Mouse (Mus musculus): ENCODE data around the gene B4gat1. TPM values are rescaled to one million over a fixed set of nuclear protein-coding genes. Genes with fewer than 3 reads are reported as not detected.
A peak's percentile ranks its signal among the peaks of the same experiment; 100 is the strongest.

The B4gat1 gene
- polyA plus RNA-seq, 1 experiment from 2014 or later, result 8.9 TPM

DNA sequence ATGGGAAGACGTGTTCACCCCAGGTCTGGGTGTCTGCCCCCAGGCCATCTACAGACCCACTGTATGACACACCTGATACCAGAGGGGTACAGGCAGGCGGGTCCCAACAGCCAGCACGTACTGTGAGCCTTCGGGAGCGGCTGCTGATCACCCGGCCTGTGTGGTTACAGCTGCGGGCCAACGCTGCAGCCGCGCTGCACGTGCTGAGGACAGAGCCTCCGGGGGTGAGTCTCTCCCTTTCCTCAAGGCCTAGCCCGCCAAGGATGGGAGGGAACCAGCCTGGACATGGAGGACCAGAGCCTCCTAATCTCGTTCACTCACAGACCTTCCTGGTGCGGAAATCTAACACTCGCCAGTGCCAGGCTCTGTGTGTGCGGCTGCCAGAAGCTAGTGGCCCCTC, 12.4 kb downstream of the B4gat1 start:
- WGBS (ENCODE audit: insufficient replicate concordance), result 13% methylated on average over 17 of the region's 17 CpGs
- Histone ChIP-seq H3K4me2 (peak overlapping the region; percentile 18), H3K27ac (replicated peaks) (no peak overlapping the region), H3K4me3 (replicated peaks) (peak overlapping the region; percentile 10; the same call in 1 of the 2 replicates), H3K4me1 (replicated peaks) (peaks cover 13% of the 10 kb centered on the region), H3K9ac (no peak overlapping the region), H3K36me3 (replicated peaks) (peaks cover 26% of the 10 kb centered on the region), H3K9me3 (replicated peaks) (no peaks in the 10 kb centered on the region), H3K27me3 (peaks cover 49% of the 10 kb centered on the region)
- no peak for ATAC-seq (ENCODE audit: insufficient read depth)

DNA sequence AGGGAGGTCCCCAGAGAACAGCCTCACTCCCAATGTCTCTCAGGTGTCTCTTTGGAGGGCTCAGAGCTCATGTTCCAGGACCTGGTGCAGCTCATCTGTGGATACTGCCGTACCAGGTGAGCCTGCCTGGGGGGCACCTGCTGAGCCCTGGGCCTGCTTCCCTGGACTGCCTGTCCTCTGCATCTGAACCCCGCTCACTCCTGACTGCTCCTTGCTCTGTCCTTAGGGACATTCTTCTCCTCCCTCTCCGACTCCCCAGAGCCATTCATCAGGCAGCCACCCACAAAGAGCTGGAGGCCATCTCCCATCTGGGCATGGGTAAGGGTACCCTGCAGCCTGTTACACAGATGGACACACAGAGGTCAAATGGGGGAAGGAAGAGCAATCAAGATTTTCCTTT, 12.9 kb downstream of the B4gat1 start:
- Histone ChIP-seq H3K4me2 (no peak overlapping the region), H3K36me3 (replicated peaks) (peaks cover 21% of the 10 kb centered on the region), H3K27me3 (peaks cover 49% of the 10 kb centered on the region), H3K9ac (no peak overlapping the region), H3K4me3 (replicated peaks) (no peak overlapping the region), H3K27ac (replicated peaks) (no peak overlapping the region), H3K9me3 (replicated peaks) (no peaks in the 10 kb centered on the region), H3K4me1 (replicated peaks) (peaks cover 18% of the 10 kb centered on the region)
- WGBS (ENCODE audit: insufficient replicate concordance), result 66% methylated on average over 3 of the region's 3 CpGs
- ATAC-seq (ENCODE audit: insufficient read depth), result no peak

DNA sequence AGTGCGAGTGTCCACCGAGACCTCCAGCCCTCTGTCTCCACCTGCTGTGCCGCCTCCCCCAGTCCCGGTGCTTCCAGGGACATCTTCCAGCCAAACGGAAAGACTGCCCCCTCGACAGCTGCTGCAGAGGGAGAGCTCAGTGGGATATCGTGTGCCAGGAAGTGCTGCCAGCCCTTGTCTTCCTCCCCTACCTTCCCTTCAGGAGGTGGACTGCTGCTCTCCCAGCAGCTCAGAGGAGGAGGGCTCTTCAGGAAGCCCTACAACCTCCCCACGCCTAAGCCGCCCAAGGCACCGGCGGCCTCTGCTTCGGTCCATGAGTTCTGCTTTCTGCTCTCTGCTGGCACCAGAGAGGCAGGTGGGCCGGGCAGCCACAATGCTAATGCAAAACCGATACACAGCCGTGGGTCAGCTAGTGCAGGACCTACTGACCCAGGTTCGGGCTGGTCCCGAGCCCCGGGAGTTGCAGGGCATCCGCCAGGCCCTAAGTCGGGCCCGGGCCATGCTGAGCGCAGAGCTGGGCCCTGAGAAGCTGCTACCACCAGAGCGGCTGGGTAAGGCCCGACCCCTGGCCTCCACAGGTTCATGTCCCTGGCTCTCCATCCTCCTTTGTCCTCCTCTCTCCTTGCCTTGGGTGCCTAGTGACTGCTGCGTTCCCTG, 13.7 kb downstream of the B4gat1 start:
- H3K27me3 ChIP-seq, result peaks cover 49% of the 10 kb centered on the region
- no peak for ATAC-seq (ENCODE audit: insufficient read depth)
- no peak overlapping the region for H3K4me2 ChIP-seq

DNA sequence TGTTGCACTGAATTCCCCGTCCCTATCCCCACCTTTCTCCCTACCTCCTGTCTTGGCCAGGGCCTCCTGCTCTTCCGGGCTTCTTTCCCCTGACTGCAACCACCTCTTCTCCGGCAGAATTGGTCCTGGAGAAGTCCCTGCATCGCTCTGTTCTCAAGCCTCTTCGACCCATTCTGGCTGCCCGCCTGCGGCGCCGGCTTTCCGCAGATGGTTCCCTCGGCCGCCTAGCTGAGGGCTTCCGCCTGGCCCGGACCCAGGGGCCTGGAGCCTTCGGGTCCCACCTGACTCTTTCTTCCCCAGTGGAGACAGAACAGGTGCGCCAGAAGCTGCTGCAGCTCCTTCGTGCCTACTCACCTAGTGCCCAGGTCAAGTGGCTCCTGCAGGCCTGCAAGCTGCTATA, 14.2 kb downstream of the B4gat1 start:
- no peak for ATAC-seq (ENCODE audit: insufficient read depth)
- no peak overlapping the region for H3K4me2 ChIP-seq
- peaks cover 8% of the 10 kb centered on the region; the same call in 1 of the 2 replicates for H3K36me3 ChIP-seq (replicated peaks)
- 71% methylated on average over 17 of the region's 17 CpGs for WGBS (ENCODE audit: insufficient replicate concordance)
- H3K4me3 ChIP-seq (replicated peaks), result no peak overlapping the region
- peaks cover 20% of the 10 kb centered on the region for H3K4me1 ChIP-seq (replicated peaks)
- H3K9ac ChIP-seq, result no peak overlapping the region
- no peaks in the 10 kb centered on the region for H3K9me3 ChIP-seq (replicated peaks)
- H3K27me3 ChIP-seq, result peaks cover 49% of the 10 kb centered on the region
- no peak overlapping the region for H3K27ac ChIP-seq (replicated peaks)

More for the DNA sequence above, 13.7 kb downstream of the B4gat1 start:
- WGBS (ENCODE audit: insufficient replicate concordance), result 37% methylated on average over 25 of the region's 25 CpGs
- Histone ChIP-seq H3K9me3 (replicated peaks) (no peaks in the 10 kb centered on the region), H3K4me1 (replicated peaks) (peaks cover 20% of the 10 kb centered on the region), H3K9ac (no peak overlapping the region), H3K36me3 (replicated peaks) (peaks cover 13% of the 10 kb centered on the region), H3K4me3 (replicated peaks) (no peak overlapping the region), H3K27ac (replicated peaks) (no peak overlapping the region)

DNA sequence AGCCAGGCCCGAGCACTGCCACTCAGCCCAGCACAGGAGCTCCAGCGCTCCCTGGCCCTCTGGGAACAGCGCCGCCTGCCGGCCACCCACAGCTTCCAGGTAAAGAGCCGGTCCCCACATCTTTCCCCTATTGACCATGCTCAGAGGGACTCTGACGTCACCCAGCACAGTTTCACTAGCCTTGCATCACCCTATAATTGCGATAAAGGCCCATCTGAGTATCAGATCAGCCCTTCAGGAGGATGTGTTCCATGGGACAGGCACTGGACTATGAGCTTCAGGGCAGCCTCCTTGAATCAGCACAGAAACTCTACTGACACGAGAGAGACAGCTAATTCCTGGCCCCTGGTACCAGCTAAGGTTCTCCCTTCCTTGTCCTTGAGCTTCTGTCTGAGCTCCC, 15.3 kb downstream of the B4gat1 start:
- Histone ChIP-seq H3K4me3 (replicated peaks) (no peak overlapping the region), H3K9ac (no peak overlapping the region), H3K4me2 (no peak overlapping the region), H3K36me3 (replicated peaks) (0 out of 2 replicates have a peak, but pooled peaks cover 5% of the 10 kb centered on the region), H3K27me3 (peaks cover 49% of the 10 kb centered on the region), H3K4me1 (replicated peaks) (peaks cover 29% of the 10 kb centered on the region), H3K27ac (replicated peaks) (no peak overlapping the region), H3K9me3 (replicated peaks) (no peaks in the 10 kb centered on the region)
- 0 out of 2 replicates have a peak, but pooled peaks have one; percentile 16 for ATAC-seq (ENCODE audit: insufficient read depth)
- 24% methylated on average over 9 of the region's 9 CpGs for WGBS (ENCODE audit: insufficient replicate concordance)

DNA sequence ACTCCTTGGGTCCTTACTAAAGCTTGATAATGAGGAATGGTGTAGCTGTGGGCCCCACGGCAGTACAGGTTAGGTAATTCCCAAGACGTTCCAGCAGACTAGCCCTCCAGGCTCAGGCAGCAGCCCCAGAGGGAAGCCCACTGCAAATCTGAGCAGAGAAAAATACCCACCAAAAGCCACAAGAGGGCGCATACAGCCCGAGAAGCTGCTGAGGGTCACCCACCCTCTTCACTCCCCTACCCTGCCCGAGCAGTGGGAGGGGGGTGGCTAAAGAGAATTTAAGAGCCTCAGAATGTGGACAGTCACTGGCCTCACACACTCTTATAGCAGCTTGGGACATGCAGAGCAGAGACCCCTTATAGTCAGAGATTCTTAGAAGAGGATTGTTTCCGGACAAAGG, 17.6 kb downstream of the B4gat1 start:
- no peaks in the 10 kb centered on the region for H3K9me3 ChIP-seq (replicated peaks)
- WGBS (ENCODE audit: insufficient replicate concordance), result 12% methylated on average over 6 of the region's 6 CpGs
- no peaks in the 10 kb centered on the region for H3K36me3 ChIP-seq (replicated peaks)
- H3K4me1 ChIP-seq (replicated peaks), result peaks cover 43% of the 10 kb centered on the region
- no peak for ATAC-seq (ENCODE audit: insufficient read depth)
- no peak overlapping the region for H3K4me2 ChIP-seq
- peaks cover 41% of the 10 kb centered on the region for H3K27me3 ChIP-seq
- H3K9ac ChIP-seq, result no peak overlapping the region
- H3K27ac ChIP-seq (replicated peaks), result no peak overlapping the region
- no peak overlapping the region for H3K4me3 ChIP-seq (replicated peaks)

DNA sequence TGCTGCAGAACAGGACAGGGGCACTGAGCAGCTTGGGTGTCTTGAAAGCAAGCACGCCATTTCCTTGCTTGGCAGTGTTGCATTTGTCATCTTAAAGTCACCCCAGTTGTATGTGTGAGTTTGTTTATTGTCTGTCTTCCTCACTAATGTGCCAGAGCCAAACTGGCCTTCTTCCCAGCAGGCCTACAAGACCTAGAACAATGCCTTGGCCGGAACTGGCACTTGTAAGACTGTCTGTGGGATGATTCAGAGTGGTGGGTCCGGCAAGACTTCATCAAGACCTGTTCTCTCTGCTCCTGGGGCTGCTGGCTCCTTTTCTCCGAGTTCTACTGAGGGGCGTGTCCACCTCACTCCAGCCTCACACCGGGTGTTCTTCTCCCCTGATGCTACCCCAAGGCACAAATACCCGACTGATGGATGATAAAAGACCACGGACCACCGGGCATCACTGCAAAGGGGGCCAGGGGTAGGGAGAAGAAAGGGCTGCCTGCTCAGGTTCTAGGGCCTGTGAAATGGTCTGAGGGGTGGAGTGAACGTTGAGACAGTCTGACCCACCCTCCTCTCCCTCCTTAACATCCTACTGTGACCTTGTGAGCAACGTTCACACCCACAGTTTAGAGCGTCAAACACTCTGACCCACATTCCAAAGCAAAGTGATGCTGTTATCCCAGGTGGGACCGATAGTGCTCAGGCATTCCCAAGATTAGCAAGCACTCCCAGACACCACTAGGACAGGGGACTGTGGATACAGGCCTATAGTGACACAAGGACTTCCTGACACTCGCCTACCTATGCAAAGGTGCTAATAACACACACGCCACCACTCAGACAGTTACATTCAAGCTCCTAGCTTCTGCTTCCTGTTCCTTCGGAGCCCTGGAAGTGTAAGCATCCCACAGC, 19.5 kb downstream of the B4gat1 start:
- Histone ChIP-seq H3K9ac (no peak overlapping the region), H3K4me3 (replicated peaks) (no peak overlapping the region), H3K9me3 (replicated peaks) (no peaks in the 10 kb centered on the region), H3K27me3 (peaks cover 22% of the 10 kb centered on the region), H3K27ac (replicated peaks) (no peak overlapping the region), H3K4me2 (no peak overlapping the region), H3K36me3 (replicated peaks) (no peaks in the 10 kb centered on the region), H3K4me1 (replicated peaks) (peaks cover 43% of the 10 kb centered on the region)
- ATAC-seq (ENCODE audit: insufficient read depth), result no peak
- WGBS (ENCODE audit: insufficient replicate concordance), result 26% methylated on average over 16 of the region's 16 CpGs

DNA sequence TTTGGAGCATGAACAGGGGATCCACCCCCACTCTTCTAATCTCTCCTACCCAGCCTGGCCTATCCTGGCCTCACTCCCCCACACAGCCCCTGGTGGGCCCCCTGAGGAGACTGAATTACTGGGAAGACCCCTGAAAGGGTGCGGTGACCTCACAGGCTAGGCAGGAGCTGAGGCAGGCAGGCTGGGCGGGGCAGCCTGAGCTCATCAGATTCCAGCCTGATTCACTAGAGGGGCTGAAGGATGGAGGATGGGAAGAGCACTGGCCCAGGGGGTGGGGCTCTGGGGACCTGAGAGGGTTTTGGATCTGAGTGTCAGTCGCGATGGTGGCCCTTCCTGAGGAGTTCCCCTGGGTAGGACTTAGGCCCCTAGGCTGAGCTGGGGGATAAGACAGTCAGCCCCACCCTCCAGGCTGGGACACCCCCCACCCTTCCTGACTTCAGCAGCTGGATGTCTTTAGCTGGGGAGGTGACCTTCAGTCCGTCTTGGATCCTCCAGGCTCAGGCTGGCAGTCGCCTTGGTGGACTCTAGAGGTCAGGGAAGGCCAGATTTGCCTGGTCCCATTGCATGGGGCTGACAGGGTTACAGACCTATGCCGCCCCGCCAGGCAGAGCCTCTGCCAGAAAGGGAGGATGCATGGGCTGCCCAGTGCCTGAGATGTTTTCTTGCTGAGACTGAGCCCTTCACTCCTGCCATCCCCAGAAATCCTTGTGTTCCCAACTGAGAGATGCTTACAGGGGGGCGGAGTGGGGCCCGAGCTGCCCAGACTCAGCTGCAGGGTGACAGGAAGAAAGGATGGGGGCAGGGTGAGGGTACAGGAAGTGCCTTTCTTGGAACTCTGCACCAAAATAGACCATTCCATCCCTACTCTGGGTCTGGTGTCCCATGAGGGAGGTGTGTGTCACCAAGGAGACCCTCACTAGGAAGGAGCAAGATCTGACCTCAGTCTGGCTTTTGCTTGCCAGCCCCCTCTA, 20.5 kb downstream of the B4gat1 start:
- Histone ChIP-seq H3K9ac (no peak overlapping the region), H3K4me1 (replicated peaks) (peaks cover 41% of the 10 kb centered on the region), H3K9me3 (replicated peaks) (no peaks in the 10 kb centered on the region), H3K4me2 (no peak overlapping the region), H3K36me3 (replicated peaks) (no peaks in the 10 kb centered on the region), H3K27ac (replicated peaks) (no peak overlapping the region), H3K27me3 (peaks cover 13% of the 10 kb centered on the region), H3K4me3 (replicated peaks) (no peak overlapping the region)
- 15% methylated on average over 10 of the region's 10 CpGs for WGBS (ENCODE audit: insufficient replicate concordance)
- no peak for ATAC-seq (ENCODE audit: insufficient read depth)

DNA sequence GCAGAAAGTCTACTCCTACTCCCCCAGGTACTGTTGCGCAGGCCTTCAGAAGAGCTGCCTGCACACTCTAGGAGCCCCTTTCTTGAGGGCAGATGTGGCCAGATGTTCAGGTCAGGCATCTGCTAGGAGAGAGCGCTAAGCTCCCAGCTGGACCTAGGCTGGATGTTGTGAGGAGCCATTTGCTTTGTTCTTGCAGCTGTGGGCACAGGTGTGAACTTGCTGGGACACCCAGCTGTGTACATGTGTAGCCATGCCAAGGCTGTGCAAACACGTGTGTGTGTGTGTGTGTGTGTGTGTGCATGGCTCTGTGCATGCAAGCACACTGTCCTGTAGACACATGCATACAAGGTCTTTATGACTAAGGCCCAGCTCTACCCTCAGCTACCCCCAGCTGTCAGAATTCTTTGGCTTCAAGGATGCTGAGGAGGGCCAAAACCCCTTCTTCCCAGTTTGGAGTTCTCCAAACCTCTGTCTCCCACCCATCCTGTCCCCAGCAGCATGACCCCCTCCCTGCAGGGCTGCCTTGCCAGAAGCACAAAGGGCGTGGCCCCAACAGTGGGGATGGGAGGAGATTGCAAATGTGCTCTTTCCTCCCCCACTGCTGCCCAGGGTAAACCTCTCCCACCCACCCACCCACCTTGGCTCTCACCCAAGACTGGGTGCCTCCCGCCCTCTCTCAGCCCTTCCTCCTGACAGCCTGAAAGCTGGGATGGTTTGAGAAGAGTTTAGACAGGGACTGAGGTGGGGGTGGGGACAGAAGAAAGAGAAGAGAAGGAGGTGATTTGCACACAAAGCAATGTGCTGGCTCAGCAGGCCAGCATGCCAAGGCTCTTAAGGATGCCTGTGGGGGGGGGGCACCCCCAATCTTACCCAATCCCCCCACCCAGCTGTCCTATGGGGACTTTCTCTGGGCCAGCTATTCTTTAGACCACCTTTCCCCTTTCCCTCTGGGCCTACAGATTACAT, 22.0 kb downstream of the B4gat1 start:
- Histone ChIP-seq H3K27ac (replicated peaks) (no peak overlapping the region), H3K9me3 (replicated peaks) (no peaks in the 10 kb centered on the region), H3K4me1 (replicated peaks) (peaks cover 40% of the 10 kb centered on the region), H3K36me3 (replicated peaks) (no peaks in the 10 kb centered on the region), H3K9ac (no peak overlapping the region), H3K4me3 (replicated peaks) (no peak overlapping the region), H3K4me2 (no peak overlapping the region), H3K27me3 (peaks cover 6% of the 10 kb centered on the region; the same call in 1 of the 2 replicates)
- whole genome bisulfite sequencing (ENCODE audit: insufficient replicate concordance), result 42% methylated on average over 5 of the region's 5 CpGs
- no peak for ATAC-seq (ENCODE audit: insufficient read depth)

DNA sequence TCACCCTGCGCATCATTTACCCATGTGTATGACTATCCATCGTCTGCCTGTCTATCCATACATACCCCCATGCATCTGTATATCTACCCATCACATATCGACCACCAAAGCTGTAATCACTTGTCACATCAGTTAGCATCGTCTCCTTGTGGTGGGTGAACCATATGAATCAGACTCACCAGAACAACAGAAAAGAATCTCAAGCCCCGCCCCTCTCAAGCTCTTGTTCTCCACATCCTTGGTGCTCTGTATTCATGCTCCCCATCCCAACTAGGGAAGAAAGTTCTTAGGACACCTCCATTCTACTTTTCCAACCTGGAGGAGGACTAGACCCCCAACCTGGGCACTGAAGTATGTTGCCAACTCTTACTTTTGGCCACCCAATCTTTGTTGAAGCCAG, 23.4 kb downstream of the B4gat1 start:
- Histone ChIP-seq H3K27ac (replicated peaks) (no peak overlapping the region), H3K27me3 (peaks cover 8% of the 10 kb centered on the region), H3K9me3 (replicated peaks) (no peaks in the 10 kb centered on the region), H3K4me3 (replicated peaks) (no peak overlapping the region), H3K9ac (no peak overlapping the region), H3K4me1 (replicated peaks) (peaks cover 37% of the 10 kb centered on the region), H3K36me3 (replicated peaks) (no peaks in the 10 kb centered on the region), H3K4me2 (no peak overlapping the region)
- 60% methylated on average over 5 of the region's 5 CpGs for WGBS (ENCODE audit: insufficient replicate concordance)
- ATAC-seq (ENCODE audit: insufficient read depth), result no peak

All from liver, embryonic 15.5 days (tissue).